Comparison of ENCODE assay signal across 21 mouse cellular contexts in the genomic region with DNA sequence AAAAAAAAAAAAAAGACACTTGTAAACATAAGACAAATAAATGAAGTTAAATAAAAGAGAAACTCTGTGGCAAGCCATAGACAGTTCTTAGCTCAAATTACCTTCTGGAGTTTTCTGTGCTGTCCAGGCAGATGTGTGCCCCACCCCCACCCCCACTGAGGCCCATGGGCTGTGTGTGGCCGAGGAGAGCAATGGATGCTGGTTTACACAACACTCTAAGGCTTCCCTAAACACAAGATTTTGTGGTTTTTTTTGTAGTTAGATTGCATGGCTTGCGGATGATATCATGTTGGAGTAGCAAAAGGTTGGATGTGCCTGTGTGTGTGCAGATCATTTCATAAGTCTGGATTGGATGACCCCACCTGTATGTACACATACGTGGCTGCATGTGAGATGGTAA.
"Had no signal": no experiment of that assay in that cellular context is flagged by ENCODE, and none has a peak within 500 bp of the region (broad histone marks: within the 10 kb centered on the region; RNA-seq: fewer than 3 reads in every experiment).

No protein-coding gene starts in this region.

- H3K27ac ChIP-seq: heart, embryonic 10.5 days; hindbrain, embryonic 13.5 days; hindbrain, embryonic 15.5 days; hindbrain, postnatal 0 days; layer of hippocampus, adult 2 months; left cerebral cortex, adult 2 months; limb, embryonic 10.5 days; limb, embryonic 12.5 days had no signal

- H3K27me3 ChIP-seq: heart, embryonic 12.5 days; hindbrain, embryonic 13.5 days; hindbrain, embryonic 15.5 days had no signal

- H3K4me3 ChIP-seq: heart, embryonic 10.5 days; heart, embryonic 12.5 days; hindbrain, embryonic 13.5 days; hindbrain, embryonic 15.5 days; layer of hippocampus, adult 2 months; left cerebral cortex, adult 2 months; limb, embryonic 10.5 days; limb, embryonic 12.5 days had no signal

- ATAC-seq: hindbrain, postnatal 0 days; intestine, embryonic 16.5 days had no signal

- H3K4me1 ChIP-seq: heart, embryonic 12.5 days; hindbrain, embryonic 13.5 days; hindbrain, embryonic 15.5 days; limb, embryonic 10.5 days had no signal

- H3K36me3 ChIP-seq: heart, embryonic 10.5 days; heart, embryonic 12.5 days; hindbrain, embryonic 13.5 days; hindbrain, embryonic 15.5 days; limb, embryonic 10.5 days; limb, embryonic 12.5 days had no signal

- DNase-seq: gastrocnemius, postnatal 14 days; gastrocnemius, postnatal 36 days; heart, adult 18-20 months; heart, postnatal 10 days; heart, postnatal 36 days; kidney, adult 11 months; kidney, adult 8-10 months; kidney, postnatal 10 days; kidney, postnatal 25 days; kidney, postnatal 4 days; liver had no signal
